Mouse (Mus musculus) thymus, postnatal 10 days (tissue): ENCODE data around the gene Mdh1b.
A peak's percentile ranks its signal among the peaks of the same experiment; 100 is the strongest.

Source experiments
- DNase-seq, 2 experiments: peaks; one replicate each; pipeline ENCODE4 v3.0.0; 2021; ENCODE audit warnings: low spot score in 2 of 2

The Mdh1b gene

DNA sequence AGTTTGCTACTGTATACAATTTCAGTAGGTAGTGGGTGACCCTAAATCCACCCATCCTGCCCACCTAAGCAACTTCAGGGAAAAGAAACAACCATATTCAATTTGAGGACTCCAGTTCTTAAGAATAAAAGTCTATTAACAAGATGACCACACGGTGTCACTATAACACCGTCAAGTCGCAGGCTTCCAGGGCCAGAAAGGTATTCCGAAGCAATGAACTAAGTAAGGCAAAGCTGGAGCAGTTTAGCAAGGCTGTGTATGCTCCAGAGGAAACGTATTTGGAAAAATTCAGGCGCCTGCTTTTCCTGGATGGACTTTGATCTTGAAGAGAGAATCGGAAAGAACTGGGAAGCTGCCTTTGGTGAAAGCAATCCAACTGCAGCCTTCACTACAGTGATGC is 70.5 kb downstream of the Mdh1b start:
- DNase-seq: peak in 1 of 2 experiments; percentile 53

DNA sequence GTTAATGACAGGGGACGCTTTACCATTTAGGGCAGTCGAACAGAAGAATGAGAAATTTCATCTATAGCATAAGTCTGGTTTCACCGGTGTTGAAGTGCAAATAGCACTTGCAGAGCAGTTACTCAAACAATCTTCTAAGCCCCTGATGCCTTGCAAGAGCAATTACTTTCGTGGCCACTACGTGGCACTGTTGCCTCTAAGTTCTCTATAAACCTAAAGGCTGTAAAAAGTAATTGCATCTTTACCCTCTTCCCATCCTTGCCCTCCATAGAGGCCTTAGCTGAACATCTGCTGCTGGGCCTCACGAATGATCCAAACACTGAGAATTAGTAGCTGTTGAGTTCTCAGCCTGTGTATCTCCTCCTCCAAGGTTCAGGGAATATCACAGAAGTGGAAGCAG is 72.1 kb downstream of the Mdh1b start:
- peak; percentile 30 to 60 for DNase-seq
